Mouse (Mus musculus): Measurements from ENCODE around the gene Traf3.

The Traf3 gene

GRCm38 (mm10) chr12:111267673-111268325 lies 101.6 kb downstream of the Traf3 start:
- DNase-seq = no peak

DNA sequence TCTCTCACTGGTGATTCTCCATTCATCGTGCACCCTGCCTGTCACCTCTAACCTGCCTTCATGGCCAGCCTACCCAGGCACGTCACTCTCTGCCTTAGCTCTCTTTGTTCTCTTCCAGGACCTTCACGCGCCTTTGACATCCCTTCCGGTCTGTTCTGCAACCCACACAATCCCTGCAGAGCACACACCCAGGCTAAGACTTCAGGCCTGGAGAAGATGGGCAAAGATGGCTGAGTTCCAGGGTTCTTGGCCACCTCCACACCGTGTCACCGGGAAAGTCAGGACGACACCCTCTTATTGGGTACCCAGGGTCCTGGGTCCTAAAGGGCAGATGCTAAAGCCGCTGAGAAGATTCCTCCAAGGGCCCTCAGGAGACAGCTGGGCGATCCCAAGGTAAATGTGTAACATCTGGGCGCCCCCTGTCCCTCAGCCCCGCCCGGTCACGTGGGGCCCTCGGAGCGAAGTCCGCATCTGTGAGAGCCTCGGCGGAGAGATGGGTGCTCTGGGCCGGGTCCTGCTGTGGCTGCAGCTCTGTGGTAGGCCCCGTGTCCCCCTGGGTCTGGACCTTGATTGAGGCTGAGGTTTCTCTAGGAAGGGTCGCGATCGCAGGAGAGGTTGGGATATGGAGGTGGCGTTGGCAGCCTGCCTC lies 104.6 kb downstream of the Traf3 start, which contains the start of gene Amn:
Gene Amn, plus strand, starts transcription at position 467 of the 649 bp plus-strand sequence.
- DNase-seq = no peak

DNA sequence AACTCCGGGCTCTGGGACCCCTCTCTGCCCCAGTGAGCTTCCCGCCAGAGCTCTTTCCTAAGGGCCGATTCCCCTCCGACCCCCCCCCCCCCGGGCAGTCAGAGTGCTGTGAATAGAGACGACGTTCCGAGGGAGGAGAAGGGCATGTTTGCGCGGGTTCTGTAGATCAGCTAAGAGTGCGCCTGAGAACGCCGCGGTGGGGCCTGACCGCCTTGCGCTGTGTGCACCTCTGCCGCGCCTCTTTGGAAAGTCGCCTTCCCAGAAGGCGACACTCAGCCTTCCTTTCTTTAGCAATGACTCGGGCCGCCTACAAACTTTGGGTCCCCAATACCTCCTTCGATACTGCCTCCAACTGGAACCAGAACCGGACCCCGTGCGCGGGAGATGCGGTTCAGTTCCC lies 105.2 kb downstream of the Traf3 start:
- no peak for DNase-seq

- DNase-seq = no peak
Observed at GRCm38 (mm10) chr12:111271966-111272365, 105.8 kb downstream of the Traf3 start.

DNA sequence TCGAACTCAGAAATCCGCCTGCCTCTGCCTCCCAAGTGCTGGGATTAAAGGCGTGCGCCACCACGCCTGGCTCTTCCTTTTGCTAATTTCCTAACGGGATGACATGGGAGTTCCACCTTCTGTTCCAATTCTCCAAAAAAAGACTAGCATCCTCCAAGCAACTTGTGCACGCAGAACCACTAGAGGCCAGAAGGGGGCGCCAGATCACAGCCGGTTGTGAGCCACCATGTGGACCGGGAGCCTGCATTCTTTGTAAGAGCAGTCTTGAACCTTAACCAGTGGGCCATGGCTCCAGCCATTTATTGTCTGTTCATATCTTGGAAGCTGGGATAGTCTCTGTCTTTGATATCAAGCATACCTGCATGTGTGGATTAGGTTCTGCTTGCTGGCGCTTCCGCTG lies 106.2 kb downstream of the Traf3 start:
- DNase-seq = peak; percentile 71 to 72

DNA sequence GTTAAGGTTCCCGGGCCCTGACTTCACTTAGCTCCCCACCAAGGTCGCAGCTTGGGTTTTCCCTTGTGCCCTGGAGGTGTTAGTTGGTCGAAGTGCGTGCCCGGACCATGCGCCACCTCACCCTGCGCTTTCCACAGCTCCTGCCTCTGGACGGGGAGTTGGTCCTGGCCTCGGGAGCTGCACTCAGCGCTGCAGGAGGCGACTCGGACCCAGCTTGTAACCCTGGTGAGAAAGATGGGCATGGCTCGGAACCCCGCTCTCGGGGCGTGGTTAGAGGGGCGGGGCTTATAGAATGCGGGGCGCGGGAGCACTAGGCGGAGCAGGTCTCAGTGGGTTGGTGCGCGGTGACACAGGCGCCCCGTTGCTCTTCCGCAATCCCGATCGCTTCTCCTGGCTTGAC lies 107.8 kb downstream of the Traf3 start:
- no peak for DNase-seq

DNA sequence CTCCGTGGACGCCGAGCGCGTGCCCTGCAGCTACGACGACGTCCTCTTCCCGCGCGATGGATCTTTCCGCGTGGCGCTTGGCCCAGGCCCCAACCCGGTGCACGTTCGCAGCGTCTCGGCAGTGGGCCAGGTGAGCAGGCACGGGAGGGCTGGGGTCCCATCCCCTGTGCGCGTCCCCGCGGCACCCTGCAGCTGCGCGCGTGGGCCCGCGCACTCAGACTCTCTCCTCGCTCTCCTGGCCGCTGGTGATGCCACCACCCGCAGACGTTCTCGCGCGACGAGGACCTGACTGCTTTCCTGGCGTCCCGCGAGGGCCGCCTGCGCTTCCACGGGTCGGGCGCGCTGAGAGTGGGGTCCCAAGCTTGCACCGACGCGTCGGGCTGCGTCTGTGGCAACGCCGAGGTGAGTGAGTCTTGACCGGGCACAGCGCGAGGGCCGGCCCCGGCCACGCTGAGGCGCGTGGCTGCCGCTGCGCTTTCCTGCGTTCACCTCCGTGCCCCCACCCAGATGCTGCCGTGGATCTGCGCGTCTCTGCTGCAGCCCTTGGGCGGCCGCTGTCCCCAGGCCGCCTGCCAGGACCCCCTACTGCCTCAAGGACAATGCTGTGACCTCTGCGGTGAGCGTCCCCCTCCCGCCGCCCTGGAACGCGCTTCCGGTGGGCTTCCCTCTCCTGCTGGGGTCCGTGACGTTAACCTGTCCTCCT lies 108.4 kb downstream of the Traf3 start:
- no peak for DNase-seq

GRCm38 (mm10) chr12:111275150-111275841 lies 109.1 kb downstream of the Traf3 start:
- no peak for DNase-seq

- DNase-seq = no peak
Observed at GRCm38 (mm10) chr12:111276371-111276770, 110.2 kb downstream of the Traf3 start.

DNA sequence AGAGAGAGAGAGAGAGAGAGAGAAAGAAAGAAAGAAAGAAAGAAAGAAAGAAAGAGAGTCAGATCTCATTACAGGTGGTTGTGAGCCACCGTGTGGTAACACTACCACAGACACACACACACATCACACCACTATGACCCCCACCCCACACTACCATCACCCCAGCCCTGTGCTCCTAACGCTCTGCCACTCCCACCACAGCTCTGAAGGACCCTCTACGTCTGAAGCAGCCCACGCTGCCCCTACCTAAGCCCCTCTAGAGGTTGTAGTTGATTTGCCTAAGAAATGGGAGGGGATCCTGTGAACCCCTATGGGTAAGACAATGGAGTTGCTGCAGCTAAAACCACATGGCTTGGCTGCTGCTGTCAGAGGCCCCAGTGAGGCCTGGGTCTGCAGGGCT lies 117.4 kb downstream of the Traf3 start:
- no peak for DNase-seq

- DNase-seq = no peak
Observed at GRCm38 (mm10) chr12:111284532-111284931, 118.4 kb downstream of the Traf3 start.

GRCm38 (mm10) chr12:111293025-111293424 lies 126.9 kb downstream of the Traf3 start:
- no peak for DNase-seq

DNA sequence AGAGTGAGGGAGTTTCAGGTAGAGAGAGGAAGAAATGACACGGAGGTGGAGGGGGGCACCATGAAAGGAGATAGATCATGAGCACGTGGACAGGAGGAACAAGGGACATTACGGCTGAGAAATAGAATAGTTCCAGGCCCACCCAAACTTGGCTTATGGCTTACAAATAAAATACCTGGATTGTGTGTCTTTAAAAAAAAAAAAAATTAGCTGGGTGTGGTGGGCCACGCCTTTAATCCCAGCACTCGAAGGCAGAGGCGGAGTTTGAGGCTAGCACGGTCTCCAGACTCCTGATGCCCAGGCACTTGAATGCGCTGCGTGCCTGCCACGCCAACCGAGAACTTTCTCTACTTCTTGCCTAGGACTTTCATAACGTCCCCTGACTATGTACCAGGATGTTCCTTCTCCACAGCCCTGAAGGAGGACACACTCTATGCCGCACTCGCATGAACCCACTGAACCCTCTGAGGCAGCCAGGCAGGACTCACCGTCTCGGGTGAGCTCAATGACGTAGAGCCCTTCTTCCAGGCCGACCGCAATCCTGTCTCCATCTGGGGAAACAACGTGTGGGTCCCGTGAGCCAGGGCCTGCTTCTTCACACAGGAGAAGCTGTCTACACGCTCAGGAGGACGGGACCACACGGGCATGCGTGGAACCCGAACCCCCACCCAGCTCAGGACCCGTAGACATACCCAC lies 135.3 kb downstream of the Traf3 start:
- DNase-seq = no peak

GRCm38 (mm10) chr12:111302018-111302345 lies 135.8 kb downstream of the Traf3 start:
- DNase-seq = no peak

GRCm38 (mm10) chr12:111303702-111304337 lies 137.7 kb downstream of the Traf3 start:
- no peak for DNase-seq

DNA sequence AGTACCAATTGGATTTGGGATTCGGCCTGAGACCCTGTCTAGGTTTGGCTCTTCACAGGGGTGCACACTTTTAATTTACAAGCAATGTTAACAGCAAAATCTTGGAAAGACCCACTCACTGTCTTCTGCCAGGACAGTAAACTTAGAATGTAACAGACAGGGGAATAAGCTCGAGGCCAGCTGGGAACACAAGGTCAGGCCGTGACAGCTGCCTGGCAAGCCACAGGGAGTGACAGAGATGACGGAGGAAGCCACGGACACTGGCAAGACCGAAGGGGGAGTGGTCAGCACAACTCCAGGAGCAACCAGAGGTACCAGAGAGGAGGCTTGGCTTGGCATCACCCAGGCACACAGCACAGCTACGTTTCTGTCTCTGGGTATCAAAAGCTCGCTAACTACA lies 140.7 kb downstream of the Traf3 start:
- no peak for DNase-seq

DNA sequence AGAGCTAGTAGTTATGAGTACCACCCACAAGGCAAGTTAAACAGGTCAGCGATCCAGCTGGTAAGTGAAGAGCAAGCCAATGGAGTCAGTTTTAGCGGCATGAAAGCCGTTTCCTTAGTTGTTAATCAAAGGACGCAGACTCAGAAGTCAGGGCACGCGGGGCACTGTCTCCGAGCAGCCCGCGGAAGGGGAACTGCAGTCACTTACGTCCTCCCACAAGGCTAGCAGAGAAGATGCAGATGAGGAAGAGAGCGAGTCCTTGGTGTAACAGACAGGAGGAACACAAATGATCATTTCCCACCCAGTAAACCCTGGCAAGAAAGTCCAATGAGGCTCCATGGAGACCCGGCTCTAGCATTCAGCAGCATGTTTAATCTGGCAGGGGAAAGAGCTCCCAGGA lies 143.1 kb downstream of the Traf3 start:
- no peak for DNase-seq

- DNase-seq = no peak
Observed at GRCm38 (mm10) chr12:111309931-111310330, 143.8 kb downstream of the Traf3 start.

DNA sequence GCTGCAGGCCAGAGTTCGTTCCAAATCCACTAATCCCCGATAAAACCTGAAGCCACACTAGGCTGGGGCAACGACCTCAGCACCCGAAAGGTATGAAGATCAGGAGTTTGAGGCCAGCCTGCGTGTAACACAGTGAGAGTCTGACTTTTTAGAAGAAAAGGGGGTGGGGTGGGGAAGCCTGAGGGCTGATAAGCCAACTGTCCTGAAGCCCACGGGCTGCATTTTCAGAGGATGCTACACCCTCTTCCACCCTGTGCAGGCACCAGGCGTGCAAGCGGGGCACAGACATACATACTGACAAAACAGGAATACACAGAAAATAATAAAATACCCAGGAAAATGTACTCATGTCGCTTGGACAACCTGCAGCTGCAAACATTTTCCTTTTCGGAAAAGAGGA lies 145.6 kb downstream of the Traf3 start:
- no peak for DNase-seq

DNA sequence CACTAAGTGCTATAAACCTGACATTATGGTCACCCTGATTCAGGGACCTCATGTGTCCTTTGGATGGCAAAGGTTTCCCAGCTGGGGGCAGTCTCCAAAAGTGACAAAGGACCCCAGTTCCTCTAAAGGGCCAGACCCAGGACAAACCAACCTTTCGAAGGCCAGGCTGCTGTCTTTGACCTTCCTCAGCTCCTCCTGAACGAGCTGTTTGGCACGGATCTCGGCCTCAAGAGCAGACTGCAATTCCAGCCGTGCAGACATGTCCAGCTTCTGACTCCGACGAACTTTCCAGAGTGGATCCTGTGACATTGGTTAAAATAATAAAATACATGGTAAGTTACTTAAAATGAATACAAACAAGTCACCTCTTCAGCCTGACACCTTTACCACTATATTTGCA lies 148.1 kb downstream of the Traf3 start:
- DNase-seq = no peak

Measured in lung, adult 18-20 months (tissue).